Mouse (Mus musculus): ENCODE data around the gene Otub2.

The Otub2 gene

DNA sequence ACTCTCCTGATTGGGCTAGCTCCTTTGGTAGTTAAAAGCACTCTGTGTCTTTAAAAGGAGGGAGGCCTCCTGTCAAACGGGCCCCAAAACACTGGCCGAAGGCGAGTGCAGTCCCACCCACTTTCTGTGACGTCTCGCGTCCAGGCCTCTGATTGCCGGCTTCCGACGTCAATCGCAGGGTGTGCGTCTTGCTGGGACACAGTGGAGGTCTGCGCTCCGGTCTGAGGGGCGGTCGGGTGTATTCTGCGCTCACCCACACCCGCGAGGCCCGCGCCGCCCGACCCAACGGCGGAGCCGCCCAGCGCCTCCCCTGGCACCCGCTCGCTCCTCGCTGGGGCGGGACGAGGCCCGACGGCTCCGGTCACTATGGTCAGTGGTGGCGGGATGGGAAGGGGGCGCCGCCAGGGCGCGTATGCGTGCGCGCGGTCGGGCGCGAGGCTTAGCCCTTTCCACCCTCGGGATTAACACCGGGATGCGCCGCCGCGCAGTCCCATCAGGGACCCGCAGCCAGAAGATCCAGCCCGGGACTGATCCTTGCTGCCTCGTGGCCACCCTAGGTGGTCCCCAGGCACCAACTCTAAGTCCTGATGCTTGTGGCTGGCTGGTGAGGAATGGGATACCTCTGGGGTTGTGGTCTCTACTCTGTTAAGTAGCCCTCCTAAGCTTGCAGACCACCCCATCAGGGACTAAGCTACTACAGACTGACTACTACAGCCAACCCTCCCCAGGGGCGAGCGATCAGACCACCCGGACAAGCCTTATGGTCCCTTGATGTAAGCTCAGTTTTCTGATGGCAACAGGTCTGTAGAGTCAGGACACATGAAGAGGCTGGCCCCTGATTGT, at the start of gene Otub2:
Gene Otub2, plus strand, starts transcription at position 178 of the 843 bp plus-strand sequence.
- DNase-seq (ENCODE audit: low spot score in 2 of 2), result peak; percentile 96 to 99

GRCm38 (mm10) chr12:103341212-103341611, 47.3 kb upstream of the Otub2 start:
- DNase-seq (ENCODE audit: low spot score in 2 of 2), result no peak

GRCm38 (mm10) chr12:103343456-103343855, 45.0 kb upstream of the Otub2 start:
- DNase-seq (ENCODE audit: low spot score in 2 of 2), result no peak

DNA sequence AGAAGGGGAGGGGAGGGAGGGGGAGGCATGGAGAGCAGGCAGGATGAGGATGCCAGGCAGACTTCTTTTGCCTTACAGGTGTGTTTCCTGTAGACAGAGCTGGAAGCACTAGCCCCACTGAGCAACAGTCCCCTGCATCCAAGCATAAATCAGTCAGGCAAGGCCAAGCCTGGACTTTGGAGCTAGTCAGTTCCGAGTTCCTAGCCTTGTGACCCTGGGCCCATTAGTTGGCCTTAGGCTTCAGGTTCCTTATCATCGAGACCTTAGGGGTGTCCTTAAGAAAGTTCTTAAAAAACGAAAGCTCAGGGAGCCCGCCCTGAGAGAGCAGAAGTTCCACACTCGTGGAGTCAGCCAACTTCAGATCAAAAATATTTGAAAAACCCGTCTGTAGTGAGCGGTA, 43.5 kb upstream of the Otub2 start:
- no peak for DNase-seq (ENCODE audit: low spot score in 2 of 2)

DNA sequence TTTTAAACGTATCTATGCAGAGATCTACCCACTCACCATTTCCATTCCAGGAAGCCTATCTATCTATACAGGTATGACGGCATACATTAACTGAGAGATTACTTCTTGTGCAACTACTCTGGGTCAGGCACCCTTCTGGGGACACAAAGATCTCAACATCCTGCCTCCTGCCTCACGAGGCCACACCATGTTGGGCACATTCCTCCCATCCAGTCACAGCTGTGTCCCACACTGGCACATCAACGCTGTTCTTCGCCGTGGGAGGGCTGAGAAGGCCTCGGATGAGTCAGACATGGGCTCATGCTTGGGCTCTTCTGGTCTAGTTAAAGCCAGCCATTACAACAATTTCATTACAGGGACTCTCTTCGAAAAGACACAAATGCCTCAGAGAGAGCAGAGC, 41.5 kb upstream of the Otub2 start:
- peak; percentile 48 to 59 for DNase-seq (ENCODE audit: low spot score in 2 of 2)

GRCm38 (mm10) chr12:103347406-103347805, 41.1 kb upstream of the Otub2 start:
- no peak for DNase-seq (ENCODE audit: low spot score in 2 of 2)

DNA sequence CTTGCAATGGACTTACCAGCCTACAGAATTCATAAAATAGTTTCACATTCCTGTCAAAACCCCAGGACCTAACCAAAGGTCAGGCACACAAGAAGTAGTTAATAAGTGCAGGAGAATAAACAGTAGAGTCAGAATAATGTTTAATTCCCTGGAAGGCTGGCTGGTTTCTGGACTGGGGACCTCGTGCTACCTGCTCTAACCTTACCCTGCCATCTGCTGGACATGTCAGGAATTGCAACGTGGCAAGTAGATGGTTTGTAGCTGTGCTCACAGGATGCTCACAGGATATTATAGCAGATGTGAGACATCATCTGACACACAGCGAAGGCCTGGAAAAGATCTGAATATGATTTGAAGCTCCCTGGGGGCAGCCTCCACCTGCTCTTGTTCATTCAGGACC, 40.0 kb upstream of the Otub2 start:
- peak; percentile 86 for DNase-seq (ENCODE audit: low spot score in 2 of 2)

- DNase-seq (ENCODE audit: low spot score in 2 of 2), result no peak
Observed at GRCm38 (mm10) chr12:103352735-103353134, 35.7 kb upstream of the Otub2 start.

DNA sequence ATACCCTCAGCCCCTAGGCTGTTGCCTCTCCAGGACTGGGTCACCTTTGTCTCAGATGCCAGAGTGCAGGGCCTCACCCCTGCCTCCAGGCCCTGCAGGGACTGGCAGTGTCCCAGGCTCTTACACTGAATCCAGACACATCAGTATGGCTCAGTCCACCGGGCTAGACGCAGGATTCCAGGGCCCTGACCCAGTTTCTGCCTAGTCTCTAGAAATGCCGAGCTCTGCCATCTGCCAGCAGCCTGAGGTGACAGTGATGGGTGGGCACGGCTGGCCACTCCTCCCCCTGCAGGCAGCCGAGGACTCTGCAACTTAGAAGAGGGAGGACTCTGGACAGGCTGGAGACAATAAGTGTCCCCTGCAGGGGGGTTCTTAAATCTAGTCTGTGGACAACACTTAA, 34.9 kb upstream of the Otub2 start:
- peak; percentile 36 to 45 for DNase-seq (ENCODE audit: low spot score in 2 of 2)

DNA sequence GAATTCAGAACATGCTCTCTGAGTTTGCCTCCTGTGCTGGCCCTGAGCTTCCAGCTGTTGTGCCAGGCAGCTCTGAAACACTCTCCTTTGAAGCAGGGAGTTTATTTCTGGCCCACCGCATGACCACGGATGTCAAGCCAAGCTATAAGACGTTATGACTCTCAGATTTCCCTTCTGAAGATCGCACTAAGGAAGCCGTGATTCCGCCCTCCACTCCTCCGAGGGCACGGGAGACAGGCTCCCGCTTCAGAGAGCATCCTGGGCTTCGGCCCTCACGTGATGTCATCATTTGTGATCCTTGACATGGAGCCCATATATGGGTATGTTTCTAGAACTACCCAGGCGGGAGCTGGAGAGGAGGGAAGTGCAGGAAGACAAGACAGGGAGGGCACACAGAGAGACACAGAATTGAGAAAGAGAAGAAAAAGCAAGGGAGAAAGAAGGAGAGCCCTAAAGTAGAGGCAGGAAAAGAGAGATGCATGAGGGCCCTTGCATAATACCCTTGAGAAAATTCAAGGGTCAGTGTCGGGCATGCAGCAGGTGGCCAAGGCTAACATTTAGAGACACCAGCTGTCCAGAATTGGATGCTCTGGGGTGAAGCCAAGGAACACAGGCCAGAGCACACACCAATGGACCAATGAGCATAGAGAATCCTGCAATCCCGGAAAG, 32.6 kb upstream of the Otub2 start, which contains the start of gene Asb2:
Gene Asb2, minus strand, starts transcription at position 256 of the 669 bp plus-strand sequence.
- DNase-seq (ENCODE audit: low spot score in 2 of 2), result no peak

GRCm38 (mm10) chr12:103356415-103356748, 32.1 kb upstream of the Otub2 start:
- DNase-seq (ENCODE audit: low spot score in 2 of 2), result no peak

DNA sequence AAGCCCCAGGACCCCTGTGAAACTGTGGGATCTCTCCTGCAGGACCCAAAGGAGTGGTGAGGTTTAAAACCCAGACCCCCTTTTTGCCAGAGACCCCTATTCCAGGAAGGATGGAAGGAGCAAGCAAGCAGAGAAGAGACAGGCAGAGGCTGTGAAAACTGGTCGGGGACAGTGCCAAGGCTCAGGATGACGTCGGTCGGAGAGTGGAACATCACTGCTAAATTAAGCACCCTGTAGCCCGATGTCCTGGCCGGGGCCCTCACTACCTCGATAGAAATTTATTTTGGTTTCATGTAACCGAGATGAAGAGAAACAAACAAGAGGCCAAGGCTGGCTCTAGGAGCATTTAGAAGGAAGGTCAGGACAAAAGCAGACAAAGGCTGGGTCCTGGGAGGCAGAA, 30.3 kb upstream of the Otub2 start:
- DNase-seq (ENCODE audit: low spot score in 2 of 2), result no peak

DNA sequence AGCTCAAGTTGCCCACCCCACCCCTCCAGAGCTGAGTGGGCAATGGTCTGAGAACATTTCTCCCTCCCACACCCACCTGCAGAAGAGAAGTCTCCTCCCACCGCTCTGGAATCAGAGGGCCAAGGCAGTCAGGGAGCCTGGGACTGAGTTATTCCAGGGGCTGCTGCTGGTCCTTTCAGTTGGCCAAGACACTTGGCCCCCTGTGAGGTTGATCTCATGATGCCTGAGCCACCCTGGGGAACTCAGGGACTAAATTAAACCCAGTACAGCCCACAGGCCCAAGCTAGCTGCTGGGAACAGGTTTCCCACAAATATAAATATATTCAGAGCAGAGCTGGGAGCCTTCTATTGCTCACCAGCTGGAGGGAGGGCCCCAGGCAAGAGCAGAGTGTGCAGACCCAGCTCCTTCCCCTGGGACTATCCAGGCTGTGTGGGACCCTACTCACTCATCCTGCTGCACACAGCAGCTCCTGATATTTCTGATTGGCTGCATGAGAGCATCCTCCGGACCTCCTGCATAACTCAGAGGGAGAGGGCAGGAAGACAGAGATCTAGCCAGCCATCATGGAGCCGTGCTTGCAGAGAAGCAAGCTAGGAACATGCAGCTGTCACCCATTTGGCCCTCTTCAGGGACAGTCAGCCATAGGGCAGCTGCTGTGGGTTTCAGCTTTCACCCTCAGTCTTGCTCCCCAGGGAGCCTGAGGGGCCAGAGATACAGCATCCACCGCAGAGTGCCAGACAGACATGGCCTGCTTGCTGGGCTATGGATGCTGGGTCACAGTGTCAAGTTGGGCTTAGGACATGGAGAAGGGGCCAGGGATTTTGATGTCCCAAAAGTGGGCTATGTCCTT, 29.3 kb upstream of the Otub2 start:
- DNase-seq (ENCODE audit: low spot score in 2 of 2), result no peak

GRCm38 (mm10) chr12:103360812-103361211, 27.7 kb upstream of the Otub2 start:
- no peak for DNase-seq (ENCODE audit: low spot score in 2 of 2)

GRCm38 (mm10) chr12:103361539-103362307, 26.8 kb upstream of the Otub2 start:
- no peak for DNase-seq (ENCODE audit: low spot score in 2 of 2)

DNA sequence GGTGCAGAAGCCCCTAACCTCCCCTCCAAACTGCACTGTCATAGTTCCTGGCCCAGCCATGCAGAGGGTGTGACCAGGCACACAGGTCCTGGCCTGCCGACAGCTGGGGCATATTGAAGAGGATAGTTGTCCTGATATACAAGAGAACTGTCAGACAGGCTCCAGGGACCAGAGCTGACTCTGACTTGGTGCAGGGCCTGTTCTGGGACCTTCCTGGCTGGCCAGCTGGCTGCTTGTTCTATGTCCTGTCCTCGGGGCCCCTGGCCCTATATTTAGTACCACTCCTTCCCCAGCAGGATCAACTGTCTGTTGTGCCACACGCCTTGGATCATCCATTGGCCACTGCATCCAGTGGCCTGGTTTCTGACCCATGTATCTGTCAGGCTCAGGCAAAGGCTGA, 26.1 kb upstream of the Otub2 start:
- DNase-seq (ENCODE audit: low spot score in 2 of 2), result no peak

DNA sequence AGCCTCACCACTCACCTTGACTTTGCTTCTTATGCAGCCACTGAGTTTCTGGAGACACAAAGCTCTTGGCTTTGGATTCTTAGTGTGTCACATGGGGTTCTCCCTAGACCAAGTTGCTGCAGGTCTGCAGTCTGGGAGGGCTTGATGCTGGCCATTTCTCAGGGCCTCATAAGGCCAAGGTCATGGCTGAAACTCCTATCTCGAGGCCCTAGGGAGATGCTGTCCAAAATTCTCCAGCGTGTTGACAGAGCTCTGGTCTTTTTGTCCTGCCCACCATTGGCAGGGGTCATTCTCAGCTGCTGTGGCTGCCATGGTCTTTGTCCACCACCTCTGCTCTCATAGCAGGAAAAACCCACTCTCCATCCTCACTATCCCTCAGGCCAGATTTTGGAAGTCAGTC, 21.3 kb upstream of the Otub2 start:
- no peak for DNase-seq (ENCODE audit: low spot score in 2 of 2)

GRCm38 (mm10) chr12:103367620-103368325, 20.7 kb upstream of the Otub2 start:
- peak; percentile 78 for DNase-seq (ENCODE audit: low spot score in 2 of 2)

DNA sequence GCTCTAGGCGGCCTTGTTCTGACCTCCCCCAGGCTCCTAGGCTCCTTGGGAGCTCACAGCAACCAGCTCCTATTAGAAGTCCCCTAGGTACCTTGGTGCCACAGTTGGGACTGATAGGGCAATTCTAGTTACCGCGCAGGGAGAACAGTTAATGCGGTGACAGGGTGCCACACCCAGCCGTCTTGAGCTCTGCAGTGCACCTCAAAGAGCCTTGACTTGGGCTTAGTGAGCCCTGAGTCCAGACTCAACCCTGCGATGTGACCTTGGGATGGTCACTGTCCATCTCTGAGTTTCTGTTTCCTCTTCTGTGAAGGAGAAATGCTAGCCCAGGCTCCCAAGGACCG, 20.2 kb upstream of the Otub2 start:
- DNase-seq (ENCODE audit: low spot score in 2 of 2), result no peak

DNA sequence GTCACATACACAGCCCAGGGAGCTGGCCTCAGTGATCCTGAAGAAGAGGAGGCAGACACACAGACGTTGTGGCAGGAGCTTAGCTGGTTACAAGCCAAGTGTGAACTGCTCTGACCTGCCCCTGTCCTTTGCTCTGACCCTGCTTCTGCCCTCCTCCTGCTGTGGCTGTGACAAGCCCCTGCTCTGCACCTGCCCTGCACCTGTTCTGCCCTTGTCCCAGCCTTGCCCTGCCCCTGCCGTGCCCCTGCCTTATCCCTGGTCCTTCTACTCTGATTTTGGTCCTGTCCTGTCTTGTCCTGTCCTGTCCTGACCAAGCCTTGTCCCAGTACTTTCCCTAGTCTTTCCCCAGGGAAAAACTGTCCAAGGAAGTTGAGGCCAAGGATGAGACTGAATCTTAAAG, 19.7 kb upstream of the Otub2 start:
- DNase-seq (ENCODE audit: low spot score in 2 of 2), result no peak

GRCm38 (mm10) chr12:103370861-103371260, 17.6 kb upstream of the Otub2 start:
- DNase-seq (ENCODE audit: low spot score in 2 of 2), result no peak

Data from frontal cortex, postnatal 36 days (tissue).